Mouse (Mus musculus) forebrain, embryonic 12.5 days (tissue): ENCODE results near the gene Pomt1. TPM values are rescaled to one million over a fixed set of nuclear protein-coding genes. Genes with fewer than 3 reads are reported as not detected.
A peak's percentile ranks its signal among the peaks of the same experiment; 100 is the strongest.

Experiments
- ATAC-seq: fragments of 200-750 bp; cut with Nextera tagmentation; 2 replicates; pipeline ENCODE4 v1.8.0; 2017; ENCODE audit warnings: moderate TSS enrichment; ENCODE audit not compliant: low FRiP score
- H3K27ac ChIP-seq: fragments of 300-500 bp; sonication (generic); 2 replicates; pipeline ENCODE4 v1.5.1; 2016; ENCODE audit warnings: mild to moderate bottlenecking
- H3K27me3 ChIP-seq: fragments of 300-500 bp; sonication (generic); 2 replicates; pipeline ENCODE4 v1.6.1; 2016; ENCODE audit warnings: mild to moderate bottlenecking
- H3K36me3 ChIP-seq: fragments of 300-500 bp; sonication (generic); replicated peaks from 2 replicates; pipeline ENCODE4 v1.6.1; 2016; ENCODE audit warnings: mild to moderate bottlenecking
- H3K4me1 ChIP-seq: fragments of 300-500 bp; sonication (generic); 2 replicates; pipeline ENCODE4 v1.6.1; 2016
- H3K4me2 ChIP-seq: fragments of 300-500 bp; sonication (generic); 2 replicates; pipeline ENCODE4 v1.6.1; 2016; ENCODE audit warnings: mild to moderate bottlenecking, moderate library complexity
- H3K4me3 ChIP-seq: fragments of 300-500 bp; sonication (generic); replicated peaks from 2 replicates; pipeline ENCODE4 v1.5.1; 2016; ENCODE audit warnings: mild to moderate bottlenecking
- H3K9ac ChIP-seq: fragments of 300-500 bp; sonication (generic); 2 replicates; pipeline ENCODE4 v1.6.1; 2016; ENCODE audit warnings: mild to moderate bottlenecking
- H3K9me3 ChIP-seq: fragments of 300-500 bp; sonication (generic); 2 replicates; pipeline ENCODE4 v1.6.1; 2016
- WGBS: fragments of 180-500 bp; shearing (Covaris S2); methylation state at CpG from one replicate; pipeline ENCODE4 v1.1.7; 2016; 5-methylcytosine and 5-hydroxymethylcytosine counted together
- polyA plus RNA-seq: library from polyadenylated mRNA; unstranded; fragments of >200 nt; fragmentation: Nextera tagmentation; extraction: Ambion mirVana; gene quantifications from 2 replicates; pipeline ENCODE4 v1.2.1, GENCODE M21; 2016

Gene Pomt1
- polyA plus RNA-seq, 1 experiment from 2014 or later, result 26.6 TPM

DNA sequence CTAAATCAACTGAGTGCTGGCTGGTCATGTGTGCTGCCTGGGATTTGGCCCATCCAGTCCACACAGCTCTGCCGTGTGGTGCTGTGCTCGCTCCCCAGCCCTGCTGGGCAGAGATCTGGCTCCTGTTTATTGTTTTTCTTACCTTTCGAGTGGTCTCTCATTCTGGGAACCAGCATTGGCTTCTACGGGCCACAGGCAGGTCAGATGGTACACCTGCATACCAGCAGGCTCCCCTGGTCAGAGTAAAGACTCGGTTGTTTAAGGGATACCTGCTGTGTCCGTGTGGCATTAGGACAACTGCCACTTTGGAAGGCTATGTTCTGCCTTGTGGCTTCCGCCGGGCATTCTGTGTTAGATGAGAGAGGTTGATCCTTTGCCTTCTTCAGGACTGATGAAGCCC lies 24.7 kb upstream of the Pomt1 start:
- no peak overlapping the region for H3K4me2 ChIP-seq
- no peaks in the 10 kb centered on the region for H3K4me1 ChIP-seq
- H3K27me3 ChIP-seq, result no peaks in the 10 kb centered on the region
- no peak overlapping the region; the same call in 1 of the 2 replicates for H3K27ac ChIP-seq
- no peak for ATAC-seq
- peaks cover 100% of the 10 kb centered on the region for H3K36me3 ChIP-seq
- no peak overlapping the region for H3K4me3 ChIP-seq
- no peaks in the 10 kb centered on the region for H3K9me3 ChIP-seq
- H3K9ac ChIP-seq, result no peak overlapping the region
- 93% methylated on average over 8 of the region's 8 CpGs for WGBS

DNA sequence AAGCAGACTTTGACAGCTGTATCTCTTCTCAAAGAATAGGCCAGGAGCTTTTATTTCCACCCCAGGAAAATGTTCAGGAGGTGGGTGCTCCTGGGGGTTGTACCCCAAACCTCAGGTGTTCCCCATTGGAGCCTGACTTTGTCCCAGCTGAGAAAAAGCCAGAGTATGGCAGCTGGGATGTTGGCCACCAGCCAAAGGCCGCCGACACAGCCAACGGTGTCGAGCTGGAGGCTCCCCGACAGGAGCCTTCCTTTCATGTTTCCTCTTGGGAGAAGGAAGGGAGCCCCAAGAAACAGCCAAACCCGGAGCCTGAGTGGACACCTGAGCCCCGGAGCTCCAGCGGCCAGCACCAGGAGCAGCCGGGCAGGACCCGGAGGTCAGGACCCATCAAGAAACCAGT lies 23.4 kb upstream of the Pomt1 start:
- no peak overlapping the region for H3K9ac ChIP-seq
- H3K27ac ChIP-seq, result peak overlapping the region; percentile 53; the same call in 1 of the 2 replicates
- 93% methylated on average over 10 of the region's 10 CpGs for WGBS
- H3K9me3 ChIP-seq, result no peaks in the 10 kb centered on the region
- H3K36me3 ChIP-seq, result peaks cover 100% of the 10 kb centered on the region
- no peaks in the 10 kb centered on the region for H3K4me1 ChIP-seq
- ATAC-seq, result no peak
- H3K4me3 ChIP-seq, result no peak overlapping the region
- no peaks in the 10 kb centered on the region for H3K27me3 ChIP-seq
- H3K4me2 ChIP-seq, result no peak overlapping the region

DNA sequence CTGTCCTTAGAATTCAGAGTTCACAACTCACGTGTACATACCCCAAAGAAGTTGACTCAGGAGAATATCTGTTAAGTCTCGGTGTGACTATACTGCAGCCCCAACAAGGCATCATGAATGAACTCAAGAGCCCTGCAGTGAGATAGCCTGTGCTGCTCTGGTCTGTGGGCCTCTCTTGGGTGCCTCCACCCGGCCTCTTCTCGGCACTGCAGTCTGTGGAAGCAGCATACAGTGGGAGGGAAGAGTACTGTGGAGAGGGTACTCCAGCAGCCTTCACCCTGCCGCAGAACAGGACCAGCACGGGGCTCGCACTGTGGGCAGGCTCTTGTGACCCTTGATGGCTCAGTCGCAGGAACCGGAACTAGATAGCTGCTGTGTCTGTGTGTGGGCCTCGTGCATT lies 20.8 kb upstream of the Pomt1 start:
- H3K4me3 ChIP-seq, result no peak overlapping the region
- H3K36me3 ChIP-seq, result peaks cover 100% of the 10 kb centered on the region
- no peak for ATAC-seq
- H3K4me2 ChIP-seq, result no peak overlapping the region
- H3K27ac ChIP-seq, result no peak overlapping the region
- H3K27me3 ChIP-seq, result no peaks in the 10 kb centered on the region
- no peak overlapping the region for H3K9ac ChIP-seq
- H3K9me3 ChIP-seq, result no peaks in the 10 kb centered on the region
- WGBS, result 92% methylated on average over 10 of the region's 10 CpGs
- H3K4me1 ChIP-seq, result no peaks in the 10 kb centered on the region

DNA sequence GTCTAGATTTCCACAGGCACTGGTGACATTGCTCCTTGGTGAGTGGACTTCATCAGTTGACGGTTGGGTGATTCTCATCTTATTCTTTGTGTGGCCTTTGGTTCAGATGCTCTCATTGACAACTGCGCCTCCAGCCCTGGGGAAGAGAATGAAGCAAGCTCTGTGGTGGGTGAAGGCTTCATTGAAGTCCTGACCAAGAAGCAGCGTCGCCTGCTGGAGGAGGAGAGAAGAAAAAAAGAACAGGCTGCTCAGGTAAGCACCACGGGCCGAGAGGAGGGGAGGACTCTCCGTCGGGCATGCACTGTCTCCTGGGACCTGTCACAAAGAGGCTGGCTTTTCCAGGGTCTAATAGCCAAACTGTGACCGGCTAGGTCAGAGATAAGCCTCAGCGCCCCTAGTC lies 19.9 kb upstream of the Pomt1 start:
- no peaks in the 10 kb centered on the region for H3K9me3 ChIP-seq
- 91% methylated on average over 10 of the region's 10 CpGs for WGBS
- H3K27me3 ChIP-seq, result no peaks in the 10 kb centered on the region
- no peak overlapping the region for H3K27ac ChIP-seq
- H3K9ac ChIP-seq, result no peak overlapping the region
- no peaks in the 10 kb centered on the region for H3K4me1 ChIP-seq
- H3K4me3 ChIP-seq, result no peak overlapping the region
- no peak overlapping the region for H3K4me2 ChIP-seq
- no peak for ATAC-seq
- H3K36me3 ChIP-seq, result peaks cover 100% of the 10 kb centered on the region

DNA sequence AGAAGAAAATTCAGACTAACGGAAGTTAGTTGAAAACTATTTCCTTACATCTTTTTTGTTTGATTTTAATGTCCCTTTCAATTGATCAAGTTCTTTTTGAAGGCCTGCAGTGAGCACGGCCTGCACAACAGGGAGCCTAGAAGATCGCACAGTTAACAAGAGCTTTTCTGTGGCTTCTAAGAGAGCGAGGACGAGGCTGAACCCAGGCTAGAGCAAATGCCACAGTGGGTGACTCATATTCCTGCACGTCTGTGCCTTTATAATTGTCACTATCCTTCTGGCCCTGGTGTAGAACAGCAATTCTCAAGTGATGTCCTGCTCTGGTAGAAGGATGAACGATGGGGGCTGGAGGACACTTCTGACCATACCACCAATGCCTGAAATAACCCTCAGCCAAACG lies 18.7 kb upstream of the Pomt1 start:
- H3K9ac ChIP-seq, result no peak overlapping the region
- H3K36me3 ChIP-seq, result peaks cover 100% of the 10 kb centered on the region
- 83% methylated on average over 8 of the region's 8 CpGs for WGBS
- no peak overlapping the region for H3K27ac ChIP-seq
- H3K4me1 ChIP-seq, result no peaks in the 10 kb centered on the region
- no peaks in the 10 kb centered on the region for H3K9me3 ChIP-seq
- H3K4me2 ChIP-seq, result no peak overlapping the region
- H3K4me3 ChIP-seq, result no peak overlapping the region
- no peak for ATAC-seq
- no peaks in the 10 kb centered on the region for H3K27me3 ChIP-seq

DNA sequence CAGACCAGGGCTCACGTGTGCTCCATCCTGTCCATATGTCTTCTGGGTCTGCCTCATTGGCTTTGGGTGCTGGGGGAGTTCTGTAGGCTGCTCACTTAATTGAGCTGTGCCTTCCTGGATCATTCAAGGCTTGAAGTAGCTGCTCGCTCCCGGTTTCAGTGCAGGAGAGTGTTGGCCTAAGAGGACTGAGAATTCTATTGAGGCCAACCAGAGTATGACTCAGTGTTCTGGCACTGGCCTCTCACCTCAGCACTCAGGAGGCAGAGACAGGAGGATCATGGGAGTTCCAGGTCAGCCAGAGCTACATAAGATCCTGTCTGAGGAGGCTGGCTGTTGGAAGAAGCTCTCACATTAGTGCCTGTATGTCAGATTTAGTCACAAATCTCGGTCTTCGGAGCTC lies 18.3 kb upstream of the Pomt1 start:
- Histone ChIP-seq H3K4me3 (no peak overlapping the region), H3K27ac (no peak overlapping the region), H3K9me3 (no peaks in the 10 kb centered on the region), H3K36me3 (peaks cover 100% of the 10 kb centered on the region), H3K4me1 (no peaks in the 10 kb centered on the region), H3K9ac (no peak overlapping the region), H3K4me2 (no peak overlapping the region), H3K27me3 (no peaks in the 10 kb centered on the region)
- WGBS, result 94% methylated on average over 5 of the region's 5 CpGs
- ATAC-seq, result no peak

DNA sequence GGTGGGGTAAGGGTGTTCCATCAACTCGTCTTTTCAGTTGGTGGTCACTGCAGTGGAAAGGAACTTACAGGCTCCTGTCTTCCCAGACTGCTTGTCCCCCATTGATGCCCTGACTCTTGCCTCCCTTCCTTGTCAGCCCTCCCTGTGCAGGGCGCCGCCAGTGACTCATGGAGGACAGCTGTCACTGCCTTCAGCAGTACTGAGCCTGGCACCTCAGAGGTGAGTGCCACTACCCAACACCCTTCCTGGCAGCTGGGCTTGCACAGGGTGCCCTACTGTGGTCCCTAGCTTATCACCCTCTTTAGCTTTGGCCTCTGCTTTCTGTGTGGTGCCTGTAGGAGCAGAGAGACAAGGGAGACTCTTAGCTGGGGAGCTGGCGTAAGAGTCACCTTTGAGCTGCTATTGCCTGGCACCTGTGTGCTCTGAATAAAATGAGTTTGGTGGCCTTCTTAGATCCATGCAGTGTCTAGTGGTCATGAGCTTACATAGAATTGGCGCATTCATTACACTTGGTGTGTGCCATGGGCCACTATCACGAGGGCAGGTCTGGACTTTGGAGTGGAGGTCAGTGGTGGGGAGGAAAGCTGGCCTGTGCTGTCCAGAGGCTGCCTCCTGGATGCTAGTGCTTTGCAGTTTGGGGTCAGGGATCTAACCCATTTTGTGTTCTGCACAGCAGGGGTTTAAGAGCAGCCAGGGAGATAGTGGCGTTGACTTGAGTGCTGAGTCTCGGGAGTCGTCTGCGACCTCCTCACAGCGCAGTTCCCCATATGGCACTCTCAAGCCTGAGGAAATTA lies 17.7 kb upstream of the Pomt1 start:
- no peak for ATAC-seq
- H3K4me3 ChIP-seq, result no peak overlapping the region
- H3K9ac ChIP-seq, result no peak overlapping the region
- peaks cover 100% of the 10 kb centered on the region for H3K36me3 ChIP-seq
- no peaks in the 10 kb centered on the region for H3K27me3 ChIP-seq
- no peak overlapping the region for H3K27ac ChIP-seq
- H3K4me2 ChIP-seq, result no peak overlapping the region
- H3K9me3 ChIP-seq, result no peaks in the 10 kb centered on the region
- 90% methylated on average over 11 of the region's 11 CpGs for WGBS
- no peaks in the 10 kb centered on the region for H3K4me1 ChIP-seq

DNA sequence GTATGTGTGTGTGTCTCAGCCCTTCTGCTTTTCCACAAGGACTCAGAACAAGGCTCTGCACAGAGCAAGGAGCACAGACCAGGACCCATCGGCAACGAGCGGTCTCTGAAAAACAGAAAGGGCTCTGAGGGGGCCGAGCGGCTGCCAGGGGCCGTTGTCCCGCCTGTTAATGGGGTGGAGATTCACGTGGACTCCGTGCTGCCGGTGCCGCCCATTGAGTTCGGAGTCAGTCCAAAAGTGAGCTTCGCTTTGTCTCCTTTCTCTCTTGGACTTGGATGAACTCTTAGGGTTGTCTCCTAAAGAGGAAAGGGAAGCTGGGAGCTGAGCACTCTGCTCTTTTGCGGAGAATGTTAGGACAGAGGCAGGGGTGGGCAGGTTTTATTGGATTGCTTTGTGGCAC lies 16.9 kb upstream of the Pomt1 start:
- ATAC-seq, result no peak
- H3K4me3 ChIP-seq, result no peak overlapping the region
- no peaks in the 10 kb centered on the region for H3K4me1 ChIP-seq

DNA sequence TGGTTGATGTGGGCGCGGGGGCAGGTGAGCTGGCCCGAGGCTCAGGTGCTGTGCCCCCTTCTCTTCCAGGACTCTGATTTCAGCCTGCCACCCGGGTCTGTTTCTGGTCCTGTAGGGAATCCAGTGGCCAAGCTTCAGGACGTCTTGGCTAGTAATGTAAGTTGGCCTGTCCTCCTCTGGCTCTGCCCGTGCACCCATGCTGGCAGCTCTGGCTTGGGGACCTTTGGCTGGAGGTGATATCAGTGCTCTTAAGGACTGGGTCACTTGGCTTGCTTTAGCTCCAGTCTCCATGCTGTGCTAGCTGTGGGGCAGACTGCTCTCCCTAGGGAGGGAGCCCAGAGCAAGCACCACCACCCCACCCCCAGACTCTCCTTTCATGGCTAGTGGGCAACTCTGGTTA lies 16.4 kb upstream of the Pomt1 start:
- Histone ChIP-seq H3K4me3 (no peak overlapping the region), H3K36me3 (peaks cover 100% of the 10 kb centered on the region), H3K27me3 (no peaks in the 10 kb centered on the region), H3K9ac (no peak overlapping the region), H3K4me1 (no peaks in the 10 kb centered on the region), H3K4me2 (no peak overlapping the region), H3K9me3 (no peaks in the 10 kb centered on the region), H3K27ac (no peak overlapping the region)
- ATAC-seq, result no peak
- 92% methylated on average over 6 of the region's 6 CpGs for WGBS

More for the DNA sequence above, 16.9 kb upstream of the Pomt1 start:
- peaks cover 100% of the 10 kb centered on the region for H3K36me3 ChIP-seq
- H3K9me3 ChIP-seq, result no peaks in the 10 kb centered on the region
- no peak overlapping the region for H3K4me2 ChIP-seq
- no peak overlapping the region for H3K9ac ChIP-seq
- 94% methylated on average over 14 of the region's 14 CpGs for WGBS
- no peaks in the 10 kb centered on the region for H3K27me3 ChIP-seq
- H3K27ac ChIP-seq, result no peak overlapping the region

DNA sequence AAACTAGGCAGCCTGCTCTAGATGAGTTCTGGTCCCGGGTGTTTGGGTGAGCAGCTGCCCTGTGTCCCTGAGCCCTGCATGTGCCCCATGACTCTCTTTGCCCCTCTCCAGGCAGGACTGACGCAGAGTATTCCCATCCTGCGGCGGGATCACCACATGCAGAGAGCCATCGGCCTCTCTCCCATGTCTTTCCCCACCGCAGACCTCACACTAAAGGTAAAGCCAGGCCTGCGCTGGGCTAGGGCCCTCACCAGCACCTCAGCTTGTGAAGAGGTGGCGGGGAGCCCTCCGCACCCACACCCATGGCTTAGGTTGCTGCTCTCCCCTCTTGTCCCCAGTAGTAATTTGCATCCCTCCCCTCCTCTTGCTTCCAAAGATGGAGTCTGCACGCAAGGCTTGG lies 15.4 kb upstream of the Pomt1 start:
- Histone ChIP-seq H3K9ac (no peak overlapping the region), H3K4me1 (no peaks in the 10 kb centered on the region), H3K36me3 (peaks cover 100% of the 10 kb centered on the region), H3K27ac (no peak overlapping the region), H3K4me3 (no peak overlapping the region), H3K9me3 (no peaks in the 10 kb centered on the region), H3K4me2 (no peak overlapping the region), H3K27me3 (no peaks in the 10 kb centered on the region)
- ATAC-seq, result no peak
- 94% methylated on average over 10 of the region's 10 CpGs for WGBS

DNA sequence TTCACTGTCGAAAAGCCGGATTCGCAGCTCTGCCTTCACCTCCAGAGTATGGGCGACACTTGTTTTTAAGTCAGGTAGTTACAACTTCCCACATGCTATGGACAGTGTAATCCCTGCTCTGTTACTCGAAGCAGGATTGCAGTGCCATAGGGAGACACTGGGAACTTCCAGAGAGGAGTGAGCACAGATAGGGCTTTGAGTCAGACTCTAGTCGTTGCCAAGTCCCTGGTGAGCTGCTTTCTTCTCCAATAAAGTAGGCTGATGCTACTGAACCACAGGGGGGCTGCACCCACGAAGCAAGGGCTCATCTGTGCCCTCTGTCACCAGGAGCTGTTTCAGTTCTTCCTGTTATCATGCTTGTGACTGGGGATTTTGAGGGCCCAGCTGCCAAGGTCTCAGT lies 14.8 kb upstream of the Pomt1 start:
- Histone ChIP-seq H3K36me3 (peaks cover 100% of the 10 kb centered on the region), H3K4me2 (no peak overlapping the region), H3K27me3 (no peaks in the 10 kb centered on the region), H3K9me3 (no peaks in the 10 kb centered on the region), H3K4me1 (no peaks in the 10 kb centered on the region), H3K9ac (no peak overlapping the region), H3K27ac (no peak overlapping the region), H3K4me3 (no peak overlapping the region)
- ATAC-seq, result no peak
- WGBS, result 90% methylated on average over 7 of the region's 7 CpGs

DNA sequence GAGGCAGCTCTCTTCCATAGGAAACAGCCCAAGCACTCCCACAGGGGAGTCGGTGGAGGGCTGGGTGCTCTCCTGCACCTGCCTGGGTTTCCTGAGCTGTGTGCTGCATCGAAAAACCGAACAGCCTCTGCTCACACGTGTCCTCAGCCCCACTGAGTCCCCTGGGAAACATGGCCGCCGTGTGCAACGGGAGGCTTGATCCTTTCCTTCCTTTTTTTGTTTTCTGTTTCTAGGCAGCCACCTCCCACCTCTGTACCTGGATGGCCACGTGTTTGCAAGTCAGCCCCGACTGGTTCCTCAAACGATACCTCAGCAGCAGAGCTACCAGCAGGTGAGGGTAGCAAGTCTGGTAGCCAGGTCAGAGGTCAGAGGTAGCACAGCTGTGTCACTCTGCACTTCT lies 14.3 kb upstream of the Pomt1 start:
- 94% methylated on average over 10 of the region's 10 CpGs for WGBS
- Histone ChIP-seq H3K4me1 (no peaks in the 10 kb centered on the region), H3K9me3 (no peaks in the 10 kb centered on the region), H3K36me3 (peaks cover 100% of the 10 kb centered on the region), H3K4me3 (no peak overlapping the region), H3K27ac (no peak overlapping the region), H3K9ac (no peak overlapping the region), H3K4me2 (no peak overlapping the region), H3K27me3 (no peaks in the 10 kb centered on the region)
- no peak for ATAC-seq

DNA sequence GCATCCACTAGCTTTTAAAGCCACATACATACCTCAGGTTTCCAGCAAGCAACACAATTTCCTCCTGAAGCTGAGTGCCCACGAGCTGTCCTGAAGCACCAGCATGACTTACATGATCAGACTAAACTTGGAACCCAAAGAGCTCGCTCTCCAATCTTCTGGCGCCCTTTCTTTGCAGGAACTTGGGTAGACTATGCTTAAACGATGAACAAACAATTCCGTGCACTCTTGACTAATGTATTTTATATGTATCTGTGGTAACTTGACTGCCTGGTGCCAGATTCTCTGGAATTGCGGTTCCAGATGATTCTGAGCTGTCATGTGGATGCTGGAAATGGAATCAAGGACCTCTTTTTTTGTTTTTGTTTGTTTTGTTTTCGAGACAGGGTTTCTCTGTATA lies 957 bp upstream of the Pomt1 start:
- Histone ChIP-seq H3K4me1 (peaks cover 24% of the 10 kb centered on the region), H3K27me3 (no peaks in the 10 kb centered on the region), H3K9ac (peak overlapping the region; percentile 74), H3K4me3 (peak overlapping the region; percentile 69), H3K27ac (peak overlapping the region; percentile 89), H3K4me2 (peak overlapping the region; percentile 79), H3K9me3 (no peaks in the 10 kb centered on the region), H3K36me3 (peaks cover 45% of the 10 kb centered on the region)
- no peak for ATAC-seq
- WGBS, result 41% methylated on average over 7 of the region's 7 CpGs
